Comparison of ENCODE assay signal across 8 mouse cellular contexts in genomic region chr5:21785053-21785452, GRCm38 (mm10). TPM values are rescaled to one million over a fixed set of nuclear protein-coding genes. Genes with fewer than 3 reads are reported as not detected.
DNase-seq lines count a peak whose midpoint lies in the region; ATAC-seq and TF ChIP-seq lines count a peak whose summit lies in the region.

Gene Dnajc2, minus strand, starts transcription at chr5:21785251.
Gene Psmc2, plus strand, starts transcription at chr5:21785283.

- H3K36me3 ChIP-seq in ES-Bruce4 (ENCODE audit: control insufficient read depth, insufficient read depth, low read length, poor library complexity, severe bottlenecking): peaks cover 33% of the 10 kb centered on the region
- peaks cover 33% of the 10 kb centered on the region for H3K36me3 ChIP-seq in forebrain, embryonic 13.5 days (ENCODE audit: poor library complexity, severe bottlenecking)
- H3K36me3 ChIP-seq in liver, postnatal 0 days (replicated peaks; ENCODE audit: insufficient read depth, low read length): peaks cover 28% of the 10 kb centered on the region
- H3K36me3 ChIP-seq in neural tube, embryonic 14.5 days (ENCODE audit: control insufficient read depth, insufficient read depth, low read length): peaks cover 21% of the 10 kb centered on the region; the same call in 1 of the 2 replicates

- no peaks in the 10 kb centered on the region for H3K9me3 ChIP-seq in ES-Bruce4 (replicated peaks; ENCODE audit: control insufficient read depth, insufficient read depth, low read length, poor library complexity, severe bottlenecking)
- no peaks in the 10 kb centered on the region for H3K9me3 ChIP-seq in forebrain, embryonic 13.5 days (replicated peaks)
- no peaks in the 10 kb centered on the region for H3K9me3 ChIP-seq in liver, postnatal 0 days (ENCODE audit: low read length)
- no peaks in the 10 kb centered on the region for H3K9me3 ChIP-seq in neural tube, embryonic 14.5 days (ENCODE audit: control insufficient read depth, low read length)

- TF ChIP-seq EP300 in ES-Bruce4 (IDR thresholded peaks at IDR 0.05; ENCODE audit: insufficient read depth, low read depth, low read length): no peak
- peak; percentile 19; the same call in 1 of the 2 replicates for TF ChIP-seq EP300 in liver, postnatal 0 days (IDR thresholded peaks at IDR 0.05; ENCODE audit: low read depth)

- TF ChIP-seq CTCF in ES-Bruce4 (IDR thresholded peaks at IDR 0.05; ENCODE audit: low read depth, low read length): no peak
- TF ChIP-seq CTCF in liver, postnatal 0 days (IDR thresholded peaks at IDR 0.05; ENCODE audit: low read depth): no peak

- peak; percentile 91 to 94 for DNase-seq in heart, postnatal 10 days
- peak; percentile 74 for DNase-seq in large intestine, adult 2 months (ENCODE audit: low read depth, low spot score)
- peak; percentile 93 for DNase-seq in liver, postnatal 0 days
- peak; percentile 92 for DNase-seq in testis, postnatal 10 days (ENCODE audit: low spot score)

- intact Hi-C loops in heart, postnatal 10 days (cut with DNase I): loop anchor here (2.0 to 10.0 kb wide), 2 partner anchors 48 to 730 kb away; partner anchors contain the start of gene Pmpcb

- peak; percentile 26 for TF ChIP-seq POLR2A in ES-Bruce4 (IDR thresholded peaks at IDR 0.05; ENCODE audit: insufficient read depth, low read length)

- H3K4me3 ChIP-seq in ES-Bruce4 (ENCODE audit: low read depth, low read length): peak within 1 kb of the TSS; percentile 79
- peak within 1 kb of the TSS; percentile 97 for H3K4me3 ChIP-seq in forebrain, embryonic 13.5 days
- H3K4me3 ChIP-seq in liver, postnatal 0 days (ENCODE audit: low read depth, low read length): peak within 1 kb of the TSS; percentile 99
- H3K4me3 ChIP-seq in neural tube, embryonic 14.5 days (ENCODE audit: low read depth, low read length): peak within 1 kb of the TSS; percentile 96

- H3K4me2 ChIP-seq in forebrain, embryonic 13.5 days: peak within 1 kb of the TSS; percentile 97
- peak within 1 kb of the TSS; percentile 100 for H3K4me2 ChIP-seq in liver, postnatal 0 days (ENCODE audit: low read depth, low read length)
- H3K4me2 ChIP-seq in neural tube, embryonic 14.5 days (ENCODE audit: low read depth, low read length): peak within 1 kb of the TSS; percentile 84

- peak; percentile 92 for ATAC-seq in cerebellum, adult (ENCODE audit: insufficient number of reproducible peaks, low FRiP score, low TSS enrichment)
- ATAC-seq in forebrain, embryonic 13.5 days: peak; percentile 97
- peak; percentile 92 for ATAC-seq in liver, postnatal 0 days
- peak; percentile 97 for ATAC-seq in neural tube, embryonic 14.5 days (ENCODE audit: low read depth)

- H3K27ac ChIP-seq in ES-Bruce4 (ENCODE audit: insufficient read depth, low read length): no peak within 1 kb of the TSS
- peak within 1 kb of the TSS; percentile 85 for H3K27ac ChIP-seq in forebrain, embryonic 13.5 days
- peak within 1 kb of the TSS; percentile 89 for H3K27ac ChIP-seq in liver, postnatal 0 days (ENCODE audit: low read depth)
- H3K27ac ChIP-seq in neural tube, embryonic 14.5 days (ENCODE audit: low read depth, low read length): peak within 1 kb of the TSS; percentile 72

- H3K9ac ChIP-seq in ES-Bruce4 (ENCODE audit: low read depth, poor library complexity, severe bottlenecking): peak within 1 kb of the TSS; percentile 88
- H3K9ac ChIP-seq in forebrain, embryonic 13.5 days: peak within 1 kb of the TSS; percentile 87
- H3K9ac ChIP-seq in liver, postnatal 0 days (replicated peaks): peak within 1 kb of the TSS; percentile 90
- peak within 1 kb of the TSS; percentile 91 for H3K9ac ChIP-seq in neural tube, embryonic 14.5 days (replicated peaks; ENCODE audit: low read depth, low read length)

- 0% methylated on average over 24 of the region's 37 CpGs for WGBS in forebrain, embryonic 13.5 days
- under 1% methylated on average over 37 of the region's 37 CpGs for WGBS in large intestine, adult 2 months
- WGBS in liver, postnatal 0 days (ENCODE audit: insufficient replicate concordance): under 1% methylated on average over 37 of the region's 37 CpGs
- WGBS in neural tube, embryonic 14.5 days: 1% methylated on average over 37 of the region's 37 CpGs

- H3K4me1 ChIP-seq in ES-Bruce4 (ENCODE audit: control insufficient read depth, insufficient read depth, low read length): no peaks in the 10 kb centered on the region
- H3K4me1 ChIP-seq in forebrain, embryonic 13.5 days: peaks cover 40% of the 10 kb centered on the region
- peaks cover 22% of the 10 kb centered on the region for H3K4me1 ChIP-seq in liver, postnatal 0 days (ENCODE audit: insufficient read depth)
- peaks cover 18% of the 10 kb centered on the region for H3K4me1 ChIP-seq in neural tube, embryonic 14.5 days (ENCODE audit: control insufficient read depth, insufficient read depth, low read length)

- H3K27me3 ChIP-seq in ES-Bruce4 (ENCODE audit: control insufficient read depth, insufficient read depth, low read length, poor library complexity, severe bottlenecking): no peaks in the 10 kb centered on the region
- no peaks in the 10 kb centered on the region for H3K27me3 ChIP-seq in forebrain, embryonic 13.5 days
- no peaks in the 10 kb centered on the region for H3K27me3 ChIP-seq in liver, postnatal 0 days (ENCODE audit: insufficient read depth, low read length)
- no peaks in the 10 kb centered on the region for H3K27me3 ChIP-seq in neural tube, embryonic 14.5 days (ENCODE audit: control insufficient read depth, insufficient read depth, low read length)

RNA-seq across cellular contexts. Expression of gene Dnajc2, which starts in this region (rescaled TPM):
- polyA plus RNA-seq in ES-Bruce4 (2011; ENCODE audit: insufficient read depth, insufficient read length, low read depth, missing spikeins): 113 and 119 TPM in 2 replicates
- polyA plus RNA-seq in forebrain, embryonic 13.5 days (2015; fragmentation: Nextera tagmentation; extraction: Ambion mirVana): 83.5 and 86.9 TPM in 2 replicates
- 10 to 100 TPM; 18.2 to 20.8 TPM for total RNA-seq in heart, postnatal 10 days (2021)
- 4.3 and 7.6 TPM in 2 replicates for polyA plus RNA-seq in large intestine, adult 2 months (2012; rRNA removed)
- polyA plus RNA-seq in liver, postnatal 0 days (2015; fragmentation: Nextera tagmentation; extraction: Ambion mirVana): 25.0 and 27.1 TPM in 2 replicates
- polyA plus RNA-seq in neural tube, embryonic 14.5 days (2014; fragmentation: Nextera tagmentation; extraction: Ambion mirVana): 73.1 and 79.5 TPM in 2 replicates

RNA-seq across cellular contexts. Expression of gene Psmc2, which starts in this region (rescaled TPM):
- 137 TPM in 2 replicates for polyA plus RNA-seq in ES-Bruce4 (2011; ENCODE audit: insufficient read depth, insufficient read length, low read depth, missing spikeins)
- polyA plus RNA-seq in forebrain, embryonic 13.5 days (2015; fragmentation: Nextera tagmentation; extraction: Ambion mirVana): 214 and 219 TPM in 2 replicates
- 100 to 1,000 TPM in 1 of 2 experiments, 10 to 100 TPM in 1; 98.9 to 101 TPM for total RNA-seq in heart, postnatal 10 days (2021)
- polyA plus RNA-seq in large intestine, adult 2 months (2012; rRNA removed): 29.5 and 31.2 TPM in 2 replicates
- polyA plus RNA-seq in liver, postnatal 0 days (2015; fragmentation: Nextera tagmentation; extraction: Ambion mirVana): 76.7 and 82.0 TPM in 2 replicates
- 173 and 185 TPM in 2 replicates for polyA plus RNA-seq in neural tube, embryonic 14.5 days (2014; fragmentation: Nextera tagmentation; extraction: Ambion mirVana)
